Mouse (Mus musculus) heart, embryonic 13.5 days (tissue): Measurements from ENCODE around the gene Spag8. TPM values are rescaled to one million over a fixed set of nuclear protein-coding genes. Genes with fewer than 3 reads are reported as not detected.

ENCODE experiments used
- ATAC-seq: fragments of 200-750 bp; cut with Nextera tagmentation; 2 replicates; pipeline ENCODE4 v1.8.0; 2017; ENCODE audit warnings: moderate TSS enrichment; ENCODE audit not compliant: insufficient number of reproducible peaks, low FRiP score, low TSS enrichment; ENCODE audit errors: extremely low read depth
- H3K27ac ChIP-seq: fragments of 300-500 bp; sonication (generic); replicated peaks from 2 replicates; pipeline ENCODE4 v1.5.1; 2015; ENCODE audit warnings: moderate library complexity, mild to moderate bottlenecking, inconsistent platforms
- H3K27me3 ChIP-seq: fragments of 300-500 bp; sonication (generic); replicated peaks from 2 replicates; pipeline ENCODE4 v1.6.1; 2015; ENCODE audit warnings: mild to moderate bottlenecking, inconsistent platforms
- H3K36me3 ChIP-seq: fragments of 300-500 bp; sonication (generic); 2 replicates; pipeline ENCODE4 v1.6.1; 2015; ENCODE audit warnings: mild to moderate bottlenecking, inconsistent platforms
- H3K4me1 ChIP-seq: fragments of 300-500 bp; sonication (generic); 2 replicates; pipeline ENCODE4 v1.6.1; 2015; ENCODE audit warnings: inconsistent platforms
- H3K4me2 ChIP-seq: fragments of 300-500 bp; sonication (generic); 2 replicates; pipeline ENCODE4 v1.6.1; 2015; ENCODE audit warnings: inconsistent platforms, mild to moderate bottlenecking, moderate library complexity
- H3K4me3 ChIP-seq: fragments of 300-500 bp; sonication (generic); 2 replicates; pipeline ENCODE4 v1.5.1; 2015; ENCODE audit warnings: moderate library complexity, mild to moderate bottlenecking, inconsistent platforms
- H3K9ac ChIP-seq: fragments of 300-500 bp; sonication (generic); 2 replicates; pipeline ENCODE4 v1.6.1; 2015; ENCODE audit warnings: inconsistent platforms, mild to moderate bottlenecking, moderate library complexity
- H3K9me3 ChIP-seq: fragments of 300-500 bp; sonication (generic); 2 replicates; pipeline ENCODE4 v1.6.1; 2016; ENCODE audit warnings: inconsistent platforms
- WGBS: fragments of 180-500 bp; shearing (Covaris S2); methylation state at CpG from one replicate; pipeline ENCODE4 v1.1.7; 2015; ENCODE audit warnings: mixed read lengths; 5-methylcytosine and 5-hydroxymethylcytosine counted together
- polyA plus RNA-seq: library from polyadenylated mRNA; unstranded; fragments of >200 nt; fragmentation: Nextera tagmentation; extraction: Ambion mirVana; gene quantifications from 2 replicates; pipeline ENCODE4 v1.2.1, GENCODE M21; 2015

Gene Spag8
- polyA plus RNA-seq, 1 experiment from 2014 or later: 0.59 TPM

DNA sequence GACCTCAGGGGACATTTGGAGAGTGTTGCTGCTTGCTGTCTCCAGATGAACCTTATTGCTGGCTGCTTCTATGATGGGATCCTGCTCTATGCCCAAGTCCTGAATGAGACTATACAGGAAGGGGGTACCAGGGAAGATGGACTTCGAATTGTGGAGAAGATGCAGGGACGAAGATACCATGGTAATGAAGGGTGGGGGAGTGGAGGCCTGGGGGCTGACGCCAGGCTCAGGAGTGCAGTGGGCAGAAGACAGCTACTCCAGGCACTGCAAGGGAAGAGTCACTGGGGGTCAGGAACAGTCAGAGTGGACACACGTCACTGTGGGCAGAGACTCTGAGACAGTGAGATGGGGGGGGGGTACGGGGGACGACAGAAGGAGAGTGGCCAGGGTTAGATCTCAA, 12.9 kb downstream of the Spag8 start:
- Histone ChIP-seq H3K4me2 (no peak overlapping the region), H3K4me1 (peaks cover 8% of the 10 kb centered on the region), H3K27me3 (no peaks in the 10 kb centered on the region), H3K9me3 (no peaks in the 10 kb centered on the region), H3K9ac (no peak overlapping the region), H3K36me3 (peaks cover 22% of the 10 kb centered on the region), H3K27ac (no peak overlapping the region), H3K4me3 (no peak overlapping the region)
- no peak for ATAC-seq
- WGBS: 71% methylated on average over 6 of the region's 6 CpGs

DNA sequence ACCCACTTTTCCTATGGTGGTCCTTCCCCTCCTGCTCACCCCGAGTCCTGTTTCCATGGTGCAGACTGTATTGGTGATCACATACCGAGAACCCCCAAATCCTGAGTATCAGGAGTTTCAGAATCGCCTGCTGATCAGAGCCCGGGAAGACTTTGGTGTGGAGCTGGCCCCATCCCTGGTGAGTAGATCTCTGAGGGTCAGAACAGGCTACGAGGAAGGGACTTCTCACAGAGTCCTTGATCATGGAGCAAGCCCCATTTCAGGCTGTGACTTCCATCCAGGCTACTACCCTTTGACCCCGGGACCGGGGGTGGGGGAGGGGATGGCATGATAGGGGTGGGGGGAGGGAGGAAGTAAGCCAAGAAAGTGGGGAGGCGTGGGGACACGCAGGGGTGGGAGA, 13.3 kb downstream of the Spag8 start:
- ATAC-seq: no peak
- WGBS: 63% methylated on average over 9 of the region's 9 CpGs
- Histone ChIP-seq H3K9ac (no peak overlapping the region), H3K4me2 (no peak overlapping the region), H3K27me3 (no peaks in the 10 kb centered on the region), H3K4me1 (peaks cover 12% of the 10 kb centered on the region), H3K27ac (no peak overlapping the region), H3K4me3 (no peak overlapping the region), H3K36me3 (peaks cover 18% of the 10 kb centered on the region), H3K9me3 (no peaks in the 10 kb centered on the region)

DNA sequence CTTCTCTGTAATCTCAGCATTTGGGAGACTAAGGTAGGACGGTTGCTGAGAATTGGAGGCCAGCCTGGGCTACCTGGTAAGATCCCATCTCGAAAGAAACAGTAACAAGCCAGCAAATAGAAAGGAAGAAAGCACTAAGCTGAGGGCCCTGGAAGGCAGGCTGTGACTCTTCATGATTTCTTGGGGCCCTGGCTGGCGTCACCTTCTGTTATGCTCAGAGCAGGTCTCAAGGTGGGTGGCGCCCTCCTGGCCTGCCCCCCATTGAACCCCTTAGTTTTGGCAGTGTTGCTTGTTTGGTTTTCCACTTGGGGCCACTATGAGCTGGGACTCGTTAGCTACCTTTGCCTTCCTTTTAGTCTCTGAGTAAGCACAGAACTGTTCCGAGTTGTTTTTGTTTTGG, 16.6 kb downstream of the Spag8 start:
- no peak overlapping the region for H3K27ac ChIP-seq
- H3K4me1 ChIP-seq: peaks cover 43% of the 10 kb centered on the region
- H3K9ac ChIP-seq: no peak overlapping the region
- H3K4me3 ChIP-seq: no peak overlapping the region
- no peaks in the 10 kb centered on the region for H3K36me3 ChIP-seq
- ATAC-seq: no peak
- 75% methylated on average over 6 of the region's 6 CpGs for WGBS
- H3K4me2 ChIP-seq: no peak overlapping the region
- no peaks in the 10 kb centered on the region for H3K9me3 ChIP-seq
- H3K27me3 ChIP-seq: peaks cover 10% of the 10 kb centered on the region; the same call in 1 of the 2 replicates

DNA sequence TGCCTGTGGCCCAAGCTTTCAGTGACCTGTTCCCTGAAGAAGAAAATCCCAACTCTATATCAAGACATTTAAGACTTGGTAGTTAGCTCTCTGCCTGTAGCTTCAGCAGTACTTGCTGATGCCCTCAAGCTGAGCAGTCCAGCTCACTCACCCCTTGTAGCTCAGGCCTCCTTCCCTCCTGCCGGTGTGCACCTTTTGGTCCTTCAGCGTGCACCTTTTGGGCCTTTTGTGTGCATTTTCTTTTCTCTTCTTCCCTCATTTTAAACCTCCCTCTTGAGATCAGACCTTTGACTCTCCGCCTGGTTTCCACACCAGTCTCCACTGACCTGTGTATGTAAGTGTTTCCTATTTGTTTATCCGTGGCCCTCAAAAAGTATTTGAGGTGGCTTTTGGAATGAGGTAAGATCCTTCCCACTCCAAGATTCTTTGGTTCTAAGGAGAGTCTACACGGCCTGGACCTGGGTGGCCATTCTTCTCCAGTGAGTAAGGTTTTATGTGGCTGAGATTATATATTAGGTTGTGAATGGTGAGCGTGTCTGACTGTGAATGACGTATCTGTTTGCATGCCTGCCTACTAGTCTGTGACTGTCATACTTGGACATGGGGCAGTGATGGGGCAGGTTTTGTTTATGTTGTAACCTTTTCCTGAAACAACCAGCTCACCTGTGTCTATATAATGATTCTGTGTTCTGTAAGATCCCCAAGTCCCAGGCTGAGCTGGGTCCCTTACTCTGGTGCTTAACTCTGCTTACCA, 18.6 kb downstream of the Spag8 start:
- WGBS: 79% methylated on average over 7 of the region's 7 CpGs
- no peak overlapping the region for H3K9ac ChIP-seq
- ATAC-seq: no peak

DNA sequence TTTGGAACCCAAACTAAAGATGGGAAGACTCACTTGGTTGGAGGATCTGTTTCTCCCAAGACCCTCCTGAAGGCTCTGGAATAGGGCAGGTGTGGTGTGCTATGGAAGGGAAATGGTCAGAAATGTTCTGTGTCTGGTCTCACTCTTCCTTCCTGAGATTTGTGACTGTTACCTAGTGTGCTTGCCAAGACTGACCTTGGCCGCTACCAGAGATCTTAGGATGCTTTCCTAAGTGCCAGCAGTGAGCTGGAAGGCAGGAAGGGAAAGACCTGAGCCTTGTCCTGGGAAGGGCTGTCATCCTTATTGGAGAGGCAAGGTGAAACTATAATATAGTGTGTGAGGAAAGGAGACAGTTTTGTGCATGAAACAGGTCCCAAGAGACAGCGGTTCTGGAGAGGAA, 19.7 kb downstream of the Spag8 start:
- Histone ChIP-seq H3K27ac (no peak overlapping the region), H3K9ac (peak overlapping the region; percentile 3; the same call in 1 of the 2 replicates), H3K36me3 (no peaks in the 10 kb centered on the region), H3K27me3 (peaks cover 10% of the 10 kb centered on the region; the same call in 1 of the 2 replicates), H3K9me3 (no peaks in the 10 kb centered on the region), H3K4me2 (no peak overlapping the region), H3K4me3 (no peak overlapping the region), H3K4me1 (peaks cover 56% of the 10 kb centered on the region)
- ATAC-seq: no peak
- 89% methylated on average over 2 of the region's 2 CpGs for WGBS

More for the DNA sequence above, 18.6 kb downstream of the Spag8 start:
- Histone ChIP-seq H3K4me1 (peaks cover 55% of the 10 kb centered on the region), H3K27me3 (peaks cover 10% of the 10 kb centered on the region; the same call in 1 of the 2 replicates), H3K4me2 (peak overlapping the region; percentile 16; the same call in 1 of the 2 replicates), H3K36me3 (no peaks in the 10 kb centered on the region), H3K9me3 (no peaks in the 10 kb centered on the region), H3K4me3 (no peak overlapping the region), H3K27ac (no peak overlapping the region)

DNA sequence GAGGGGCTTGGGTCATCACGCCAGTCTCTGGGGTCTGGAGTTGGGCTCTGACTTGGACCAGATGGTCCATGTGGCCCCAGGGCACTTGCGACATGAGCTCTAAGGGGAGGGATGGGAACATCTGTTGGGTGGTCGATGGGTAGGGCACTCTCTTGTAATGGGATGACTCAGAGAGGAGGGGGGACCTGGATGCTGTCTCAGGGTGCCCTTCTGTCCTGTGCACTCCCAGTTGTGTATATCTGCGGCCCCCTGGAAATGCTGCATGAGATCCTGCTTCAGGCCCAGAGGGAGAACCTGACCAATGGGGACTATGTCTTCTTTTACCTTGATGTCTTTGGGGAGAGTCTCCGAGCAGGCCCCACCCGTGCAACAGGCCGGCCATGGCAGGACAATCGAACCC, 20.1 kb downstream of the Spag8 start:
- Histone ChIP-seq H3K27me3 (peaks cover 10% of the 10 kb centered on the region; the same call in 1 of the 2 replicates), H3K4me2 (peak overlapping the region; percentile 91; the same call in 1 of the 2 replicates), H3K27ac (no peak overlapping the region), H3K9ac (peak overlapping the region; percentile 95; the same call in 1 of the 2 replicates), H3K36me3 (no peaks in the 10 kb centered on the region), H3K9me3 (no peaks in the 10 kb centered on the region), H3K4me3 (no peak overlapping the region), H3K4me1 (peaks cover 56% of the 10 kb centered on the region)
- no peak for ATAC-seq
- WGBS: 83% methylated on average over 8 of the region's 8 CpGs

DNA sequence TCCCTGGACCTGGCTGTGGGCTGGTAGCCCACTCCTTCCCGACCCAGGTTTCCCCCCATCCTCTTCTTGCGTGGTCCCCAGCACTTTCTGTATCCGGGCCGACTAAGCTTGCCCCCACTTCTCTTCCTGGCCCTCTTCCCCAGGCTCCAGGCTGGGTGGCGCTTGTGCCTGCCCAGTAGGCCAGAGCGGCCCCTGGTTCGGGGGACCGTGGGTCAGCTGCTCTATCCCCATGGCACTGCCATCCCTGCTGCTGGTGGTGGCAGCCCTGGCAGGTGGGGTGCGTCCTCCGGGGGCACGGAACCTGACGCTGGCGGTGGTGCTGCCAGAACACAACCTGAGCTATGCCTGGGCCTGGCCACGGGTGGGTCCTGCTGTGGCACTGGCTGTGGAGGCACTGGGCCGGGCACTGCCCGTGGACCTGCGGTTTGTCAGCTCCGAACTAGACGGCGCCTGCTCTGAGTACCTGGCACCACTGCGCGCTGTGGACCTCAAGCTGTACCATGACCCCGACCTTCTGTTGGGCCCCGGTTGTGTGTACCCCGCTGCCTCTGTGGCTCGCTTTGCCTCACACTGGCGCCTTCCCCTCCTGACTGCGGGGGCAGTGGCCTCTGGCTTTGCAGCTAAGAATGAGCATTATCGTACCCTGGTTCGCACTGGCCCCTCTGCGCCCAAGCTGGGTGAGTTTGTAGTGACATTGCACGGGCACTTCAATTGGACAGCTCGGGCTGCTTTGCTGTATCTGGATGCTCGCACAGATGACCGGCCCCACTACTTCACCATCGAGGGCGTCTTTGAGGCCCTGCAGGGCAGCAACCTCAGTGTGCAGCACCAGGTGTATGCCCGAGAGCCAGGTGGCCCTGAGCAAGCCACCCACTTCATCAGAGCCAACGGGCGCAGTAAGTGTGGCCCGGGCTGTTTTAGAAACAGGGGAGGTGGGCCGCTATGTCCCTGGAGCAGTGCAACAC, 21.2 kb downstream of the Spag8 start:
- 45% methylated on average over 42 of the region's 42 CpGs for WGBS
- no peaks in the 10 kb centered on the region for H3K9me3 ChIP-seq
- peak overlapping the region; percentile 81 for H3K27ac ChIP-seq

DNA sequence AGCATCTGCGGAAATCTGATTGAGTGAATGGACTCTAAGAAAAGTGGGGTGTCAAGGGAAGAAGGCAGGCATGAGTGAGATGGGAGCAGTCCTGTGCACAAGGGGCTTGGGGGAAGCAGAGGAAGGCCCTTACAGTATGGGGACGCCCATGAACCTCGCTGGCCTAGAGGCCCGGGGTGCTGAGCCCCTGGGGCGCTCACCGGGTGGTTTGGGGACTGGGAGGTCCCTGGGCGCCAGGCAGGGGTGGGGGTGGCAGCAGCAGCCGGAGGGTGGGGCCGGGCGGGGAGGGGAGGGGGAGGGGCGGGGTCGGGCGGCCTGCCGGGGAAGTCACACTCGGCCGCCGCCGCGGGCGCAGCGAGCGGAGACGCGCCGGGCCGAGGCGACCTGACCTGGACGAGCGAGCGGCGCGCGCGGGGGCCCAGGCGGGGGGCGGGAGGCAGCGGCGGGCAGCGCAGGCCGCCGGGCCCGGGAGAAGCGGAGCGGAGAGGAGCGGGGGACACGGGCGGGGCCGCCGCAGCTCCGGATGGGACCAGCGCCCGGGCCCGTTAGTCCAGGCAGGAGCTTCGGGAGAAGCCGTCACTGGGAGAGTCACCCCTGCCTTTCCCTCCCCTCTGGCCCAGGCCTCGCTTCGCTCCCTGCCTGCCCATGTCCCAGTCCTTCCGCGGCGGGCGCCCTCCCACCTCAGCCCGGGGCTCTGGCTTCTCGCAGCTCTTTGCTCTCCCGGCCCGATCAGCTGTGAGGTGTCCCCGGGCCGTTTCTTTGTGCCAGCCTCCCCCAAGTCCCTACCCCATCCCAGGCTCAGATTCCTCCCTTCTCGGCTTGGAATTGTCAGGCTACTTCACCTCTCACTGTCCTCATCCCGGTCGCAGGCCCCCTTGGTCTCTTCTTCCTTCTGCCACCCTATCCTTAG, 22.1 kb downstream of the Spag8 start, which contains the start of gene Npr2:
Gene Npr2 (plus strand): TSS at position 890 of the 910 bp plus-strand sequence.
- peak; percentile 54; the same call in 1 of the 2 replicates for ATAC-seq
- WGBS: 2% methylated on average over 46 of the region's 70 CpGs
- Histone ChIP-seq H3K4me2 (peak within 1 kb of the TSS; percentile 91), H3K27me3 (peaks cover 10% of the 10 kb centered on the region; the same call in 1 of the 2 replicates), H3K4me1 (peaks cover 56% of the 10 kb centered on the region), H3K36me3 (no peaks in the 10 kb centered on the region), H3K27ac (peak within 1 kb of the TSS; percentile 81), H3K4me3 (peak within 1 kb of the TSS; percentile 75), H3K9ac (peak within 1 kb of the TSS; percentile 95), H3K9me3 (no peaks in the 10 kb centered on the region)

More for the DNA sequence above, 21.2 kb downstream of the Spag8 start:
- H3K27me3 ChIP-seq: peaks cover 10% of the 10 kb centered on the region; the same call in 1 of the 2 replicates
- peak overlapping the region; percentile 95 for H3K9ac ChIP-seq
- no peaks in the 10 kb centered on the region for H3K36me3 ChIP-seq
- H3K4me1 ChIP-seq: peaks cover 56% of the 10 kb centered on the region
- no peak for ATAC-seq
- peak overlapping the region; percentile 75 for H3K4me3 ChIP-seq
- H3K4me2 ChIP-seq: peak overlapping the region; percentile 91

DNA sequence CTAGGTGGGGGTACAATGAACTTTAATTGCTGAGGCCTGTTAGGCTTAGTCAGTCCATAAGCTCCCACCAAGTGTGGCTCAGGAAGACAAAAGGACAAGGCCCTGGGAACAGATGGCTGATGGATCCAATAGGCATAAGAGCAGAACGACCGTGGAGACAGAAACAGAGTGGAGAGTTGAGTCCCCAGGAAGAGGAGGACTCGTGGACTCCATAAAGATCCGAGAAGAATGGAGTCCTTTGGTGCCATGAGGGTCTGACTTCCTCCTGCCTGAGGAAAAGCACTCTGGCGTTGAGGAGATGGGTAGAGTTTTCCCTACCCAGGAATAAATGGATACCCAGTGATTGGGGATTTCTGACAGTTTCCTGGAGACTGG, 22.7 kb downstream of the Spag8 start:
- H3K27ac ChIP-seq: peak overlapping the region; percentile 81
- no peaks in the 10 kb centered on the region for H3K36me3 ChIP-seq
- 30% methylated on average over 5 of the region's 5 CpGs for WGBS
- peaks cover under 1% of the 10 kb centered on the region; the same call in 1 of the 2 replicates for H3K9me3 ChIP-seq
- H3K9ac ChIP-seq: peak overlapping the region; percentile 95
- peak overlapping the region; percentile 91 for H3K4me2 ChIP-seq
- H3K4me3 ChIP-seq: peak overlapping the region; percentile 75
- no peak for ATAC-seq
- peaks cover 50% of the 10 kb centered on the region for H3K4me1 ChIP-seq
- H3K27me3 ChIP-seq: peaks cover 10% of the 10 kb centered on the region; the same call in 1 of the 2 replicates

DNA sequence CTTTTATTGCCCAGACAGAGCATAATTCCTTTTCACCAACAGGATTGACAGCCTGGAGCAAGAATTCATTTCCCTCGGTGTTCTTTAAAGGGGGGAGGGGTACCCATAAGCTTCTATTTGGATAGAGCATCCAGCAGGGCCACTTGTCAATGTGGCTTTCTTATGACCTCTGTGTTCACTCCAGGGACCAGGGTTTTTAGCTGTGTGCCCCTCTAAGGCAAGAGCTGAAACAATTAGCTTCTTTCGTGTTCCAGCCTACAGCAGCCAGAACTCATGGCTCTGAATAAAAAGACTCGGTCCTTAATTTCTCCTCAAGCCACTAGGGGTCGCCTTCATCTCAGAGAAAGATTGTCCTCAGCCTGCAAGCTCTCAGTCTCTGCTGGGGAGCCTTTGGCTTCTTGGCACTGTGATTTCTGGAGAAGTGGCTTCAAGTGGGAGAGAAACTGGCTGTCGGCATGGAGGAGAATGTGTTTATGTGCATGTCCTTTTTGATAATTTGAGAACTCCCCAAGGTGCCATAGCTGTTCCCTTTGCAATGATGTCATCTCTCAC, 23.3 kb downstream of the Spag8 start:
- Histone ChIP-seq H3K4me2 (peak overlapping the region; percentile 54), H3K9me3 (peaks cover 6% of the 10 kb centered on the region), H3K27me3 (peaks cover 10% of the 10 kb centered on the region; the same call in 1 of the 2 replicates), H3K4me1 (peaks cover 45% of the 10 kb centered on the region), H3K36me3 (no peaks in the 10 kb centered on the region), H3K9ac (no peak overlapping the region), H3K4me3 (0 out of 2 replicates have a peak overlapping the region, but pooled peaks have one; percentile 3), H3K27ac (peak overlapping the region; percentile 81)
- no peak for ATAC-seq
- WGBS: 6% methylated on average over 5 of the region's 5 CpGs
